Mouse (Mus musculus): ENCODE data around the gene Cep104.

DNA sequence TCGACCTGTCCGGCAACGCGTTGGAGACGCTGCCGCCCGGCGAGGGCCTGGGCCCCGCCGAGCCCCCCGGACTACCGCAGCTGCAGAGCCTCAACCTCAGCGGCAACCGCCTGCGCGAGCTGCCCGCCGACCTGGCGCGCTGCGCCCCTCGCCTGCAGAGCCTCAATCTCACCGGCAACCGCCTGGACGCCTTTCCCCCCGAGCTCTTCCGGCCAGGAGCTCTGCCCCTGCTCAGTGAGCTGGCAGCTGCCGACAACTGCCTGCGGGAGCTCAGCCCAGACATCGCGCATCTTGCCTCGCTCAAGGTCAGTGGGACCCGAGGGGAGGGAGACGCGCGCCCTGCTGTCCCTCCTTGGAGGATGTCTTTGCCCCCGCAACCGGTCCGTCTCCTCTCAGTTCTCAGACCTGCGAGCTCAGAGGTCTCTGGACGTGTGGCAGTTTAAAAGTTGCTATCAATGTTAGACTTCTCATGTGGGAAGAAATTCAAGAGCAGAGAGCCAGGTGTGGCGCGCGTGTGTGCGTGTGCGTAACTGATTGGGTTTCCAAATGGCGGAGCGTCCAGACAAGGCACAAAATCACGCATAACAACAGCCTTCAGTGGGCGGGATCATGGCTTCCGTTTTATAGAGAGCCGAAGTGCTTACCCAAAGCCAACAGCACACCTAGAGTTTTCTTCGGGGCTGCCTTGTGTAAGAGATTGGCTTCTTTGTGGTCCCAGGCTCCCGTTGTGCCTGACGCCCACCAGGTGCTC is 37.3 kb downstream of the Cep104 start:
- no peak for TF ChIP-seq POLR2A (IDR thresholded peaks at IDR 0.05; ENCODE audit: low read depth, low read length)
- TF ChIP-seq CTCF (IDR thresholded peaks at IDR 0.05; ENCODE audit: borderline replicate concordance, insufficient read depth, low read length), result no peak
